Mouse (Mus musculus): ENCODE results near the gene Lrrc28.

DNA sequence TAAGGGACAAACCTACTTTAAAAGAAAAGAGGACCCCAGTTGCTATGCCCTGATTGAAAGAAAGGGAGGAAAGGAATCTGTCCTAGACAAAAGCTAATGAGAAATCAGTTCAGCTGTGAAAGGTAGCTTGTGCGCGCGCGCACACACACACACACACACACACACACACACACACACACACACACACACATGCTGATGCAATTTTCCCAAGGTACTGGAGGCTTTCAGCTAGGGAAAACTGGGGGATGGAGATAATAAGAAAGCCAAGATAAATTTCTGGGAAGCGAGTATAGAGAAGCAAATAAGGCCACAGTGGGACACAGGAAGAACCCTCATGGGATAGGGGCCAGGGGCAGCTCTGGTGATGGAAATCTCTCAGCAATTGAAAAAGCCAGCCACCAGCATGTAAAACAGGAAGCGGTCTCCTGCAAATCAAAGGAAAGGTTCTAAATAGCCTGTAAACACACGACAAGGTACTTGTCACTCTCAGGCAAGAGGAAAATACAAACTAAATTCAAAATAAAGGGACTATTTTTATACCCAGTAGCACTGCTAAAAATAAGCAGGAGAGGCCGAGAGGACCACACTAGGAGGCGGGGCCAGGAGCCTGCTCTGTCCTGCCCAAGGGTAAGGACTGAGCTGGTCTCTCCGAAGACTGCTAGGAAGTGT is 31.1 kb downstream of the Lrrc28 start:
- TF ChIP-seq EP300 (IDR thresholded peaks at IDR 0.05; ENCODE audit: low read depth) (no peak), CTCF (IDR thresholded peaks at IDR 0.05; ENCODE audit: low read depth) (no peak)

All from liver, embryonic 14.5 days (tissue).